Mouse (Mus musculus) bone marrow macrophage, adult 2 months (primary cell): ENCODE data around the gene Olfr984. TPM values are rescaled to one million over a fixed set of nuclear protein-coding genes. Genes with fewer than 3 reads are reported as not detected.

ENCODE experiments used
- H3K27ac ChIP-seq: 2 replicates; pipeline ENCODE4 v1.5.1; 2012; ENCODE audit warnings: low read depth, low read length; ENCODE audit not compliant: insufficient read depth
- H3K4me1 ChIP-seq: 2 replicates; pipeline ENCODE4 v1.6.1; 2012; ENCODE audit warnings: low read length; ENCODE audit not compliant: control insufficient read depth, insufficient read depth
- H3K4me3 ChIP-seq: 2 replicates; pipeline ENCODE4 v1.5.1; 2012; ENCODE audit warnings: mild to moderate bottlenecking, low read length, moderate library complexity; ENCODE audit not compliant: insufficient read depth
- CTCF ChIP-seq: IDR thresholded peaks from 2 replicates; pipeline ENCODE4 v1.5.1; 2012; ENCODE audit warnings: low read depth, mild to moderate bottlenecking, low read length, moderate library complexity
- POLR2A ChIP-seq: IDR thresholded peaks from 2 replicates; pipeline ENCODE4 v1.6.1; 2012; ENCODE audit warnings: mild to moderate bottlenecking, low read depth, low read length, borderline replicate concordance
- polyA plus RNA-seq: library from polyadenylated mRNA; stranded (reverse); fragments of >200 nt; gene quantifications from 2 replicates; pipeline ENCODE4 v1.2.4, GENCODE M21; 2012; ENCODE audit not compliant: missing spikeins, insufficient read depth, insufficient read length

Gene Olfr984
- polyA plus RNA-seq, 1 experiment = not detected

DNA sequence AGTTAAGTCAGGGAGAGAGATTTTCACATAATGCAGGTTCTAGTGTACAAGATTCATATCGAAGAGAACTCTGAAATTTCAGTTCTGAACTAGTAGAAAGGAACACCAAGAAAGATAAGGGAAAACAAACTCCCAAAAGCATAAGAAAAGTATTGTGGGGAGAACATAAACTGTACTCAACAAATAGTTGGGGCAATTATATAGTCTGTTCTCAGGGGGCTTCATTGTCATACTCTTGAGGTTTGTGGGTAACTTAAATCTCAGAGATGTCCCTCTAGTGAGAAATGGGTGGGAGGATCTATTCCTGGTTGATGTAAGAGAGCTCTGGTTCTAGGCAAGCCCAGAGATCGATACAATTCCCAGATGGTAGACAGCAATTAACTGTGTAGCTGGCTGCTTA lies 40.5 kb downstream of the Olfr984 start, which contains the start of gene Olfr982:
Gene Olfr982, plus strand, starts transcription at position 301 of the 400 bp plus-strand sequence.
- H3K4me3 ChIP-seq = no peak within 1 kb of the TSS
- H3K4me1 ChIP-seq = no peaks in the 10 kb centered on the region
- H3K27ac ChIP-seq = no peak within 1 kb of the TSS
- TF ChIP-seq POLR2A = no peak
- TF ChIP-seq CTCF = no peak

DNA sequence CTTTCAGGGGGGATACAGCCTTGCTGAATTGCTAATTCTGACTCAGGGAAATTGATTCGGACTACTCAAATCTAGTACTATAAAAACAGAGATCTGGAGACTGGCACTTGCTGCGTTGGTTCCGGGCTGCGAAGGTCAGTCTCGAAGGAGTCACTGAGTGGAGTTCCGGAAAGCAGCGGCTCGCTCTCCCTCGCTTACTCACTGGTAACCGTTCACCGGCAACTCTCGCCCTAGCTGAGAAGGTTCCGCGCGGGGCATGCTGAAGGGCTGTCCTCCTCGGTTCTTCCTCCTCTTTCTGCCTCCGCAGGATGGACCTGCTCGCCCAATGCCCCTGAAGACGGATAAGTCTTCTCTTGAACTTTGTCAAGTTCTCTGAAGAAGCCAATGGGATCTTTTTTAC lies 63.9 kb downstream of the Olfr984 start:
- no peak overlapping the region for H3K27ac ChIP-seq
- H3K4me3 ChIP-seq = no peak overlapping the region
- no peak for TF ChIP-seq POLR2A
- no peak for TF ChIP-seq CTCF
- H3K4me1 ChIP-seq = no peaks in the 10 kb centered on the region

Other genes with a start within 250 kb of the Olfr984 start
- not detected in 2 replicates for gene Olfr972, start 247.8 kb downstream of the Olfr984 start, polyA plus RNA-seq
- not detected in 2 replicates for gene Olfr229, start 206.9 kb downstream of the Olfr984 start, polyA plus RNA-seq
- not detected in 2 replicates for gene Olfr974, start 176.7 kb downstream of the Olfr984 start, polyA plus RNA-seq
- gene Olfr975, start 162.2 kb downstream of the Olfr984 start, polyA plus RNA-seq = not detected in 2 replicates
- gene Olfr976, start 153.1 kb downstream of the Olfr984 start, polyA plus RNA-seq = not detected in 2 replicates
- gene Olfr978, start 122.1 kb downstream of the Olfr984 start, polyA plus RNA-seq = not detected in 2 replicates
- gene Olfr979, start 110.7 kb downstream of the Olfr984 start, polyA plus RNA-seq = not detected in 2 replicates
- not detected in 2 replicates for gene Olfr980, start 104.6 kb downstream of the Olfr984 start, polyA plus RNA-seq
- 0.11 TPM in 1 of 2 replicates, not detected in the other for gene Olfr981, start 92.7 kb downstream of the Olfr984 start, polyA plus RNA-seq
- not detected in 2 replicates for gene Olfr982, start 40.4 kb downstream of the Olfr984 start, polyA plus RNA-seq
- 0.13 TPM in 1 of 2 replicates, not detected in the other for gene Olfr983, start 20.6 kb downstream of the Olfr984 start, polyA plus RNA-seq
- gene Olfr985, start 16.0 kb upstream of the Olfr984 start, polyA plus RNA-seq = not detected in 2 replicates
- not detected in 2 replicates for gene Tmem225, start 33.9 kb upstream of the Olfr984 start, polyA plus RNA-seq
- not detected in 2 replicates for gene Olfr986, start 66.7 kb upstream of the Olfr984 start, polyA plus RNA-seq
- 2.1 and 3.1 TPM in 2 replicates for gene Zfp202, start 78.1 kb upstream of the Olfr984 start, polyA plus RNA-seq
- gene Scn3b, start 155.0 kb upstream of the Olfr984 start, polyA plus RNA-seq = 0.52 and 1.1 TPM in 2 replicates